In the genomic region with DNA sequence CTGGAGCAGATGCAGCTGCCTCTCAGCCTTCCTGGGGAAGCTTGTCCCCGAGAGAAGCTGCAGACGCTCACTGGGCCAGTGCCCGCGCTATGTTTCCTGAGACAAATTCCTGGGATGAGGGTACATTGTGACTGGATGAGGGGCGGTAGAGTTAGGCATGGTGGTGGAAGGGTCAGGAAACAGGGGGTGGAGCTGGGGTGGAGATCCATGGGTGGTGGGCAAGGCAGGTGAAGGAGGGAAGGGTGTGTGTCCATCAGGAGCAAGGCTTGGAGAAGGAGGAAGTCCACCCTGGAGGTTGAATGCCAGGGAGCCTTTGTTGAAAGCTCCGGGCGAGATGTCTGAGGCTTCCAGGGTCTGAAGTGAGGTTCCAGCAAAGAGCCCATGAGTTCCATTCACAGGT, we compare ENCODE assay signal across 20 mouse cellular contexts.
"Had no signal": no experiment of that assay in that cellular context is flagged by ENCODE, and none has a peak within 500 bp of the region (broad histone marks: within the 10 kb centered on the region; RNA-seq: fewer than 3 reads in every experiment).

No protein-coding gene starts in this region.

- H3K27ac ChIP-seq: kidney, postnatal 0 days; layer of hippocampus, adult 2 months; liver, embryonic 15.5 days; lung, embryonic 15.5 days; midbrain, embryonic 10.5 days; neural tube, embryonic 13.5 days; stomach, embryonic 15.5 days had no signal

- H3K9me3 ChIP-seq: liver, embryonic 15.5 days; lung, embryonic 15.5 days; megakaryocyte, embryonic 14.5 days; midbrain, embryonic 10.5 days; neural tube, embryonic 13.5 days; stomach, embryonic 15.5 days had no signal

- H3K4me2 ChIP-seq: liver, embryonic 11.5 days; liver, embryonic 15.5 days; lung, embryonic 15.5 days; neural tube, embryonic 13.5 days; stomach, embryonic 15.5 days had no signal

- H3K27me3 ChIP-seq: lung, embryonic 15.5 days; neural tube, embryonic 13.5 days; stomach, embryonic 15.5 days had no signal

- H3K4me1 ChIP-seq: neural tube, embryonic 13.5 days; stomach, embryonic 15.5 days had no signal

- H3K4me3 ChIP-seq: layer of hippocampus, adult 2 months; liver, embryonic 15.5 days; lung, embryonic 15.5 days; megakaryocyte, embryonic 14.5 days; midbrain, embryonic 10.5 days; neural tube, embryonic 13.5 days; stomach, embryonic 15.5 days had no signal

- DNase-seq: kidney, adult 2 months; kidney, postnatal 25 days; layer of hippocampus, adult 9-11 months; lung, adult 18-20 months; lung, postnatal 10 days; lung, postnatal 36 days; midbrain, embryonic 14.5 days; retina, postnatal 1 day; right cerebral cortex, postnatal 25 days; spleen, adult 18-20 months; thymus, postnatal 4 days had no signal

- H3K9ac ChIP-seq: liver, embryonic 15.5 days; lung, embryonic 15.5 days; neural tube, embryonic 13.5 days; stomach, embryonic 15.5 days had no signal
